Mouse (Mus musculus) erythroblast, adult 5-6 weeks (primary cell): ENCODE data around the gene Exosc1. TPM values are rescaled to one million over a fixed set of nuclear protein-coding genes. Genes with fewer than 3 reads are reported as not detected.

Experiments used
- ATAC-seq: replicated peaks from 2 replicates; pipeline ENCODE4 v1.8.0; 2016; ENCODE audit warnings: moderate number of reproducible peaks, mild to moderate bottlenecking, moderate TSS enrichment, inconsistent platforms; ENCODE audit not compliant: poor library complexity, low FRiP score, severe bottlenecking
- total RNA-seq, 2 experiments: library from RNA; stranded (forward) in 1 of 2; stranded (reverse) in 1 of 2; fragments of 150-400 nt in 1 of 2; fragments of 200-764, 138-1000 nt in 1 of 2; gene quantifications; 2 replicates each; pipeline versions ENCODE4 v1.2.3 to v1.2.4; 2015 to 2017; ENCODE audit warnings: low replicate concordance in 2 of 2

Gene Exosc1
- 14.0 and 14.6 TPM in 2 replicates for total RNA-seq (2015; ENCODE audit: low replicate concordance)
- 12.8 and 14.1 TPM in 2 replicates for total RNA-seq (2017; ENCODE audit: low replicate concordance)

GRCm38 (mm10) chr19:41933179-41934086 lies at the start of gene Exosc1, which contains the start of gene Zdhhc16:
TSS of gene Exosc1 (minus strand) at chr19:41933423.
TSS of gene Zdhhc16 (plus strand) at chr19:41933480.
- ATAC-seq, result peak; percentile 95

- ATAC-seq, result no peak
Measured at GRCm38 (mm10) chr19:41982791-41983150, 49.5 kb upstream of the Exosc1 start.

- ATAC-seq, result no peak
Measured at GRCm38 (mm10) chr19:41981931-41982790, 48.9 kb upstream of the Exosc1 start.

DNA sequence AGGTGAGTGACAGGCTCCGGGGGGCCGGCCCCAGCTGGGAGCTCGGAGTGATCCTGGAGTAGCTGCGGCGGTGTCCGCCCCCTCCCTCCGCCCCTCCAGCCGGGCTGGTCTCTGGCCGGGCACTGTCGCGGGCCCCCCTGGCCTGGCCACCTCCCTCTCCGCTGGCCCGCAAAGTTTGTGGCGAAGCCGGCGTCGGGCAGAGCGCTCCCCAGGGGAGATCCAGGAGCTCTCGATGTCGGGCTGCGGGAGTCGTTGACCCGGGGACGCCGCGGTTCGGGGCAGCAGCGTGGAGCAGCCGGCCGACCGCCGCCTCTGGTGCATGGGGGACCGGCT lies 48.3 kb upstream of the Exosc1 start, which contains the start of gene Ubtd1:
TSS of gene Ubtd1 (plus strand) at position 169 of the 333 bp plus-strand sequence.
- ATAC-seq, result no peak

DNA sequence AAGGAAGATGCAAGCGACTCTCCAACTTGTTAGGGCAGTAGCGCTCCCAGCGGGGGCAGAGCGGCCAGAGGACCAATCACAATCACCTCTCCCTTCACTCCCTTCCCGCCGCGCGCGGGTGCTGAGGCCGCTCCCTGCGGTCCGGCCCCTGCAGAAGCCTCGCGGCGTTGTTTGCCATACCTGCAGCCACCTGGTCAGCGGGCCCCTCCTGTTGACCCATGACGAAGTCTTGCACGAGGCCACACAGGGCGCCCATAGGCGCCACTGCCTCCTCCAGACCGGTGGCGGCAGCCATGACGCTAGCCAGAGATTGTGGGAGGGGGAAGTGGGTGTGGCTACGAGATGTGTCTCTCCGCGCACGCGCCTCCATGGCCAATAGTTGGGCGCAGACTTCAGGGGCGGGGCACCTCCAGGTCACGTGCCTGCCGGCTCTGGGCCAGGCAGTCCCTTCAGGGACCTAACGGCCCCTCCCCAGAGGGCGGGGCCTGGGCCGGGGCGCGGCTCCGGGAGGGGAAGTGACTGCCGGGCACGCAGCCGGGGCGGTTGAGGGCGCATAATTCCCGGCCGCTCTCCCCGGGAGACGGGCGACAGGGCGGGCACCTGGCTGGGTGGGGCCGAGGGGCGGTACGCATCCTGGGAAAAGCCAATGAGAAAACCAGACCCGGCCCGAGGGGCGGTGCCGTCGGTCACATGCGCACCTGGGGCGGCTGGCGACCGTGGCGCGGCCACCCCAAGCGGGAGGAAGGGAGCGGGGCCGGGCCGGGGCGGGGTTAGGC lies 47.8 kb upstream of the Exosc1 start, which contains the start of gene Mms19:
TSS of gene Mms19 (minus strand) at position 339 of the 776 bp plus-strand sequence.
- ATAC-seq, result peak; percentile 91

DNA sequence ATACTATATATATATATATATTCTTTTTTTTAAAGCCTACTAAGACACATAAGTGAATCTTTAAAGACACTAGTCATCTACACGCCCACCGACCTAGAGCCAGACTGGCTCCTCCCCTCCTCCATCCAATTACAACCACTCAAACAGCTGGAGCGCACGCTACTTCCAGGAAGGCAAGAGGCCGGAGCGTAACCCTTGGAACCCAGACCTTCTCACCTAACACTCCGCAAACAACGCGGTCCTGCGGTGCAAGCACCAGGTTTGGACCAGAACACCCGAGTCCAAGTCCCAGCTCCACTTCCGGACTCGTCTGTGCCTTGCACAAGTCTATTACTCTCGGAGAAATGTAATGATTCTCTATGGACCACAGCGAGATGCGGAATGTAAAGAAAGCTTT lies 47.2 kb upstream of the Exosc1 start:
- peak; percentile 36 for ATAC-seq

GRCm38 (mm10) chr19:41973891-41974794 lies 40.9 kb upstream of the Exosc1 start:
- ATAC-seq, result 0 out of 2 replicates have a peak, but pooled peaks have one; percentile 31

DNA sequence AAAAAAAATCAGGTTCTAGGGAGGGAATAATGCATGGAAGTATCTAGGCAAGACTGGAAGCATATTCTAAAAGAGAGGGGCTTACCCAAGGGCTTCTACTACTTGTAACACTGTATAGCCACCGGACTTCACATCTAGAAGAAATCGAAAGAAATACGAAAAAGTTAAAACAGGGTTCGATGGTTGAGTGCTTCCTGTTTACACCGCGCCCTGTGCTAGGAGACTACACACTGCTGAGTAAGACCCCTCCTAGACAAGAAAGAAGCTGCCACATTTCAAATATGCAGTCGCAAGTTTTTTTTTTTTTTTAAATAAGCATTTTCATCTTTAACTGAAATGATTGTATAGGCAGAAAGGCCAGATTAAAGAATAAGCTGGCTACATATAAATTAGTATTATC lies 36.4 kb upstream of the Exosc1 start:
- no peak for ATAC-seq

GRCm38 (mm10) chr19:41953574-41953973 lies 20.4 kb upstream of the Exosc1 start:
- ATAC-seq, result no peak

DNA sequence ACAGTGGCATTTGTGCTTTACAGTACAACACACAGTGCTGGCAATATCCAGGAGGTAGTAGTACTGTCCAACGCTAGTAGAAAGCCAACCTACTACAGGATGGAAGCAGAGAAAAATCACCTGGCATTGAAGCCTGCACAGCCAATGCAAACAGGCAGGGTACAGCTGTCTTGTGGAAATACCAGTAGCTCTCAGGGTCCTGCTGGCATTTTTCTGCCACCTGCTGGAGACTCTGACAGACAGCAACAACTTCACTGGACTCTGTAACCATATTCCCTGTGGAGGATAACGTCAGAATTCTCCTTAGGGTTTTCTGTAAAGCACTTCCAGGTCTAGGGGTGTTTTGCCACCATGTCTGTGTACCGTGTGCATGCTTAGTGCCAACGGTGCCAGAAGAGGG lies 19.1 kb upstream of the Exosc1 start:
- ATAC-seq, result no peak

GRCm38 (mm10) chr19:41943841-41944240 lies 10.6 kb upstream of the Exosc1 start:
- no peak for ATAC-seq

- no peak for ATAC-seq
Measured at GRCm38 (mm10) chr19:41938539-41938938, 5.3 kb upstream of the Exosc1 start.

- no peak for ATAC-seq
Measured at GRCm38 (mm10) chr19:41935921-41936320, 2.7 kb upstream of the Exosc1 start.

GRCm38 (mm10) chr19:41934124-41934523 lies 901 bp upstream of the Exosc1 start:
- no peak for ATAC-seq

GRCm38 (mm10) chr19:41932686-41933085 lies 537 bp downstream of the Exosc1 start:
- ATAC-seq, result peak; percentile 46

GRCm38 (mm10) chr19:41920412-41921067 lies 12.7 kb downstream of the Exosc1 start:
- ATAC-seq, result no peak

GRCm38 (mm10) chr19:41919471-41919870 lies 13.8 kb downstream of the Exosc1 start:
- no peak for ATAC-seq

GRCm38 (mm10) chr19:41916853-41917252 lies 16.4 kb downstream of the Exosc1 start:
- ATAC-seq, result no peak
